Mouse (Mus musculus): ENCODE measurements at regions not wholly inside any gene's neighbourhood (a gene's known extent, or its start where the extent isn't known, plus 50 kb on each side); places are given as distances from the start of the nearest gene placed in this dataset.

DNA sequence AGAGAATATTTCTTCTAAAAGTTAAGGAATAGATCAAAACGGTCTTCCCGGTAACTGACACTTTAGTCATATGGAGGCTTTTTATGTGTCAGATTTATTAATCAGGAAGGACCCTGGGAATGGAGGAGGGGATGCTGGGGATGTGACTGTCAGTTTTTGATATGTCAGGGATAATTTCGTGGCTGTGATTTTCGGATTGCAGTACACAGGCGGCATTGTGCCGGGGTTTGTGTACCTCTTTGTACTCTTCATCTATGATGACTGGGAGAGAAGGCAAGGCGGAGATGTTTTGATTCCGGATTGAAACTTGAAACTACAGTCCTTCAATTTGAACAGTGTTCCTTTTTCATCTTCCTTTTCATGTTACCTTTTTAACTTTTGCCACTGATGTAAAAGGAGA, 344.2 kb downstream of the Mdfic start:
- DNase-seq (ENCODE audit: low read depth): no peak

DNA sequence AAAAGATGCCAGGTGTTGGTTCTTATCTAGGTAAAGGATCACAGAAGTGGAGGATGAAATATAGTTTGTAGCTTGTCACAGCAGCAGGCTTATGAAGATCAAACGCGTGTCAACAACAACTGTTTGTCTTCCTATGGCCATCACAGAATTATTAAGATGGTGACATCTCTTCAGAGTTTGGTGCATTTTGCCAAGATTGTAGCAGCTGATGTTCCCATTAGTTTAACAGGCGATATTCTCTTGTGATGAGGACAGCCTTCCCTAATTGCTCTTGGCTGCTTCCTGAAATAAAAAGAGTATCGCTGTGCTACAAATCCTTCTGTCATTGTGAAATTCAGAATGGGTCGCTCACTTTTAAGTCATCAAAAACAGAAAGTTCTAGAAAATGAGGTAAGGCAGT, 344.7 kb downstream of the Mdfic start:
- no peak for DNase-seq (ENCODE audit: low read depth)

DNA sequence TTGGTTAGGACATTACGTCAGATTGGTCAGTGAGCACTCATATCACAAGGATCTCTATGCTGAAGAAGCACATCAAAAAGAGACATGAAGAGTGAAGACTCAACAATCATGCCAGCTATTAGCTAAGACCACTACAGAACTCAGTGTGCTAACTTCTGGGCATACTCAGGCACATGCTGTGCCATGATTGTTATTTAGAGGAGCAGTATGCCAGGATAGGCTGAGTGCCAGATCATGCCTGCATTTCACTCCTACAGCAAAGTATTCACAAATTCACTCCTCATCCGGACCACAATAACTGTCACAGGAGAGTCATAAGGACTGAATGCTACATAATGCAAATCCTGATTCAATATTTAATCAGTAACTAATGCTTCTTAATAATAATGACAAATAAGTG, 355.8 kb downstream of the Mdfic start:
- DNase-seq (ENCODE audit: low read depth): no peak

DNA sequence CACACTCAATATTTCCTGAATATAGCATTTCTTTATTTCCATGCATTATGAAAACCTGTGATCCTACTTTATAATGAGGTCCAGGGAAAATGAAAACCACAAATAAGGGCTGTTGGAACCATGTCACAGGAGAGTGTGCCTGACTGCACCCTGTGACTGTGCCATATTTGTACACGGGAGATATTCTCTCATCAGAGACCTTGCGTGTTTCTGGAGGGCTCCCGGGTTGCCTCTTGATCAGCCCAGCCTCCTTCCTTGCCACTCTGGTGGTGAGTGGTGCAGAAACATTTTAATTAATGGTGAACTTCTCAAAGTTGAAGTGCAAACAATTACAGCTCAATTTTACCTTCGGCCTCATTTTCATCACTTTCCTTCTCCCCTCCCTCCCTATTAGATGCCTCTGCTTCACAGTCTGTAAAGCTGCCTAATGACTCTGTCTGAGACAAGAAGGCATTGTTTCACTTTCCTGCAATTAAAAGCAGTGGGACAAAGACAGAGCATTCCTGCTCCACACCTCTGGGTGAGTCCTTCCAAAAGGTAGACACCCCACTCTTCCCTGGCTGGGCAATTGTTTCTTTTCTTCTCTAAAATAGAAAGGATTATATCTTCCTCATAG, 356.8 kb downstream of the Mdfic start:
- DNase-seq (ENCODE audit: low read depth): no peak

DNA sequence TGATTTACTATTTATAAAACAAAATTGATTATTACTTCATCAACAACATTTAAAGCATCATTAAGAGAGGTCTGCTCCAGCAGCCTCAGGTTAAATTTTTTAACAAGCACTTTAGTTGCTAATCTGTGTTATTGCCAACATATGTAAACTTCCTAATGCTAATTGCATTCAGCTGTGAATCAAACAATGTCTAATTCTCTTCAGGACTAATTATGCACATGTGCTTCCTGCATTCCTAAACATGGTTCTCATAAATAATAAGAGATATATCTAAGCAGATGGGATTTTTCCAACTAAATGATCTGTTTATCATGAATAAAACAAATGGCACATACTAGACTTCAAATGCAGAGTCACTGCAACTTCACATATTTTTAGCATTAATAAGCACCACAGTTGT, 357.5 kb downstream of the Mdfic start:
- DNase-seq (ENCODE audit: low read depth): no peak

DNA sequence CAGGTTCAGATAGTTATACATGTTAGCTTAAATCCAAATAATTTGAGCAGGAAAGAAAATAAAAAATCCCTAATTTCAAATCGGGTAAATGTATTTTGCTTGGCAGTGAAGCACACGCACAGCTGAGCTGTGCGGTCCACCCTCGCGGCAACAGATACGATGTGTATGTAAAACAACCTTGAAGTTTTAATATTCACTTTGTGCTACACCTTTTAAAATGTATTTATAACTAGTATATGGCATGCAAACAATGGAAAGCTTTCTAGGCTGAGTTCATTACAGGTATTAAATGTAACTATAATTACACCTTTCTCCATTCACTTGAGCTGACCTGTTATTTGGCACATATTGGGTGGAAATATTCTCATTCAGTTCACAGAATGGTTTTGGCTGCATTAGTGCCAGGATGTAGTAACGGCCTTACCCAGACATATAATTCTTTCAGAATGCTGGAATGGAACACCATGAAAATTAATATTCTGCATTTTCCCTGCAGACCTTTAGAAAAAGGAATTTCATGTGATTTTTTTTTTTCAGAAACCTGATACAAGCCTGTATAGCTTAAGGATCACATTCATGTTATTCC, 366.6 kb downstream of the Mdfic start:
- no peak for DNase-seq (ENCODE audit: low read depth)

DNA sequence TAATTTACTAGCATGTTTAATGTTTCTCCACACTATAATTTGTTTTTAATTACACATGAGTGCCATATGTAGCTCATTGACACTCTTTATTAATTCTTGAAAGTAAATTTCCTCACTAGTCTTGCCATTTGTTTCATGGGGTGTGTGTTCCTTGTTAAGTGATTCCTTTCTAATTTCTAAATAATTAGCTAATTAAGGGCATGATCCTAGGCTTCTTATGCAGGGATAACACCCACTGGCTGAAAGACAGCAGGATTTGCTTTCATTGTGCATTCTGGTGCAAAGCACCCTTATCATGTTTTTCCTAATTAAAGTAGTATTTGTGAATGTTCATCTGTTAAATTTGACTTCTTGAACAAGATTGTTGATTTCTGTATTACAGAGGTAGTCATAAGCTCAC, 378.3 kb downstream of the Mdfic start:
- DNase-seq (ENCODE audit: low read depth): no peak

DNA sequence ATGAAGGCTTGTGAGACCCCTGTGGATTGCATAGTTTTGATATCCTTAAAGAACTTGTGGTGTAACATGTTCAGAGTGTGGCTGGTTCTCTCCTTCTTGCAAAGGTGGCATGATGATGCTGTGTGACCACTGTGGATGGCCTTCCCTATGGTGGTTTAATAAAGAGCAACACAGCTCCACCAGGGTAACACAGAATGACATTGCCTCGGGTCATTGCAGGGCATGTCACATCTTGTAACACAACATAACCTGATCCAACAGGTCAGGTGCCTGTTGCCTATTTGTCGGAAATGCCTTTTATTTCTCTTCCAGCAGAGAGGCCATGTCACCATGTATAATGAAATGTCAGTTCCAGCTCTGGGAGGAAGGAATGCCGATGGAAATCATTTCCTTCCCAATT, 420.5 kb downstream of the Mdfic start:
- no peak for DNase-seq (ENCODE audit: low read depth)

DNA sequence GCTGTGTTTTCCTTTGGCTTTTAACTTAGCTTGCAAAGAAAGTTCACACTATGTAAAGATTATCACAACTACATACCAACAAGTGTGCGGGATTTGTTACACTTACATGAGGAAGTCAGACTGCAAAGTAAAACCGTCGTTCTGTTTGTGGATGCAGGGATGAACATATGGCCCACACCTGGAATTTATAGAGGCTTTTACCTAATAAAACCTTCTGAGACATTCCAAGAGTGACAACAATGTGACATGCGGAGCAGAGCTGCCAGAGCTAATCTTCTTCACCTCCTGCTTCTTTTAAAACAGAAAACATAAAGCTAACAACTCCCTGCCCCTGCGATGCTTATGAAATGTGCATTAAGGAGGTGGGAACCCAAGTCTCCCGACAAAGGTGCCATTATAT, 424.1 kb downstream of the Mdfic start:
- DNase-seq (ENCODE audit: low read depth): no peak

DNA sequence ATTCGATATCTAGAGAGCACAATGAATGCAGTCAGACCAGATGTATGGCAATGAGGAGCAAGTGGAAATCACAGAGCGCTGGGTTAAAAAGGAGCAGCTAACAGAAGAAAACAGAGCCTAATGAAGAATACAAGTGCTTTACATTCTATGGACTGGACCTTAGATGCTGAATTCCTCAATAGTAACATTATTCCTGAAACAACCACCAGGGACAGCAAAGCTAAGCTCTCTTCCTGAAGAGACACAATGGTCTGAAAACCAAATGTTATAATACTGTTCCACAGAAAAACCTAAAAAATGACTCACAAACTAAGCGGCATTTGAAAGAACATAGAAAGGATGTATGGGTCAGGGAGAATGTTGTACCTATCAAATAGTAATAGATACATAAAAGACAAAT, 430.1 kb downstream of the Mdfic start:
- DNase-seq (ENCODE audit: low read depth): no peak

DNA sequence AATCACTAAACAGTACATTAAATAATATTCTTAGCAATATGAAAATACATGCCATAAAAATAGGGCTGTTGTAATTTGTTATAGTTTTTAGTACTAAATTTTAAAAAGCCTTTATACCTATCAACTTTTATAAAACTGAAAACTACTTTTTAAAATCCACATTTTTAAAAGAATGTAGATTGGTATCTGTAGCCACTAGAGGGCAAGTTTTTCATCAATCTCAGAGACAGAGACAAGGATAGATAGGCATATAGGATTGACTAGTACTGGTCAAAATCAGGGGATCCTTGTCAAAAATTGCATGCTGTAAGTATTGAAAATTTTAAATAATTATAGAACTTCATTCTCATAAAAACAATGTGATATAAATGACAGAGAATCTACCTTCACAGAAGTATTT, 431.0 kb downstream of the Mdfic start:
- no peak for DNase-seq (ENCODE audit: low read depth)

DNA sequence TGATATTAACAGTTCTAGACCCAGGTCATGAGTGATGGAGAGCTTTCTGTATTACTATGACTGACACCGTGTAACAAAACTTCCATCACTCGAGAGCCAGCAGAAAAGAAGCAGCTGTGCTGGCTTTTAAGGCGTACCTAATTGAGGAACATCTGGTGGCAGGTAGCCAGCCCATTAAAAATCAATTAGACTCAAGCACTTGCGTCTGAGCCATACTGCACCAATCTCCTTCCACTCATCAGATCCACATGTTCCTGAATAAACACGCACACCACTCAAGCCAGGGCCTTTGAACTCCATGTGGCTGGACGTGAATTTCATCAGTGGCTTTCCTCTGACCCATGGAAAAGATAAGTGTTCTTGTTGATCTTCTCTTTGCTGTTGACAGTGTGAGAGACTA, 432.2 kb downstream of the Mdfic start:
- DNase-seq (ENCODE audit: low read depth): no peak

DNA sequence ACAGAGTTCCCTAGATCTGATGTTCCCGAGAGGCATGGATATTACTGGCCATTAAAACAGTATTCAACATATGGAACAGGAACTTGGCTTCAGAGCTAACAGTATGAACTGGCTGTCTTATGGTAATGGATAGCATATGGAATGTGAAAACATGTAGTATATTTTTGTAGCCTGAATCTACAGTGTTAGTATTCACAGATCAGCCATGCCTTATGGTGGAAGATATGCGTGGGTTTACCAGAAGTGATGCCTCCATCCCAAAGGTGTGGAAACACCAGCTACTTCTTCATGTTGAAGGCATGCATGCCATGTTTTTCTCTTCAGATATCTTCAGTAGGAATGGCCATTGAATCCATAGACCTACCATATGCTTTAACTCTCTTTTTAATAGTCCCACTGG, 444.6 kb downstream of the Mdfic start:
- no peak for DNase-seq (ENCODE audit: low read depth)

DNA sequence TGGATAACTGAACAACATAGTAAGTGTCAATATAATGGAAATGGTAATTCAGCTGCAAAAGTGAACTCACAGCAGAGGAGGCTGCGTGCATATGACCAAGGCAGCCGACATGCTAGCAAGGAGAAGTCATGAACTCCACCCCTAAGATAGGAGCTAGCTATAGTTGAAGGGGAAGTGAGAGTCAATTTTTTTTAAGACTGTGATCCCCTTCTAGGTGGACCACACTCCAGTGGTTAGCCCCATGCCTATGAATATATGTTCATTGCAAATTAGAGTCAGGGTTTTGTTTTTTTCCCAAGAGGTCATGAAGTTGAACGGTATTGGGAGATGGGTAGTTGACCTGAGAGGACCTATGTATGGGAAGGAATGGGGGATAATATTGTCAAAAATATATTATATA, 451.4 kb downstream of the Mdfic start:
- no peak for DNase-seq (ENCODE audit: low read depth)

DNA sequence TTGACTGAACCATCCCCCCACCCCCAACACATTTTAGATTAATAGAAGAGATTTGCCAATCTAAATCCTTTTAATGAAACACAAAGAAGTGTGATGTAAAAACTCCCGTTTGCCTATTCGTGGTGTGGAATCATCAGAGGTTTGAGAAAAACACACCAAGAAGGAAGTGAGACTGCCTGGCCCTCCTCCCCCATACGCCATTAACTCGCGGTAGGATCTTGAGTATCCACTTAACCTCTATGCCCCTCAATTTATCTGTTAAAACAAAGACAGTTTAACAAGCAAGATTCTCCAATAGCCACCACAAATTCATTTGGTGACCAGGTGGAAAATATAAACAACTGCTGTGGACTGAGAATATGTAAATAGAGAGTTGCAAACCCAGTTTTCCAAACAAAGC, 456.9 kb downstream of the Mdfic start:
- no peak for DNase-seq (ENCODE audit: low read depth)

DNA sequence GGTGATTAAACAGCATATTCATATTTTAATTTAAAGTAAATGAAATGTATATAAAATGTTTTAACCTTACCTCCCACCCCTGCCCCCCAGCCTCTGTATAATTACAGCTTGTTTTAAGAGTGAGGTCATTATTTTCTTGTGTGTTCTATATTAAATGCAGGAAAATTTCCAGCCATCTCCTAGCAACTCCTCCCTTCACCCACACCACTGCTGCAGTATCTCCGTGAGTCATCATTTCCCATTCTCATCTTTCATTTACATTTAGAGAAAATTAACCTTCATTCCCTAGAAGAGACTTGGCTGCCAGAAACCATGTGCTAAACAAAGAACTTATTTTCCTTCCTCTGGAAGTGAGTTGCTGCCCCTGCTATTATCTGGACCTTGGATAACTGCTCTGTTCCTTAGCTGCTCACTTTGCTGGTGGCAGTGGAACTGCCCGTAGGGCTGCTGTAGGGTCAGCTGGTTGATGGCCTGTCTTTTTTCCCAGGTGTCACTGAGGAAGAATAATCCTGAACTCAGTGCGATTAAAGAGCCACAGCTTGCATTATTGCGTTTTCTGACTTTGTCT, 467.6 kb downstream of the Mdfic start:
- DNase-seq (ENCODE audit: low read depth): peak; percentile 6

DNA sequence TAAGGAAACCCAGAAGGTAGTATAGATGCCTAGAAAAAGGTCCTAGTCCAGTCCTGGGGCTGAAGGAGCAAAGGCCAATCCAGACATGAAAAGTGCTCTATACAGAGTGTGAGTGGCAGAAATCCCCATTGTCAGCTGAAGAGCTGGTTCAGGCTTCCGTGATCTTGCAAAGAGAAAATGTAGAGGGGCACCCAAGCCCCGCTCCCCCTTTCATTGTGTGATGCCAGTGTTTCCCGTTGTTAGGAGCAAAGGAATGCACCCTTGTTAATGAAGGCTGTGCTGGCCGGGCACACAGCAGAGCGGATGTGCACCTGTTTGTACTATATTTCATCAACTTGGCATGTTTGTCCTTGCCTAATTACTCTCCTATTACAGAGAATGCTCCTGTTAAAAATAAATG, 492.5 kb downstream of the Mdfic start:
- DNase-seq (ENCODE audit: low read depth): no peak

DNA sequence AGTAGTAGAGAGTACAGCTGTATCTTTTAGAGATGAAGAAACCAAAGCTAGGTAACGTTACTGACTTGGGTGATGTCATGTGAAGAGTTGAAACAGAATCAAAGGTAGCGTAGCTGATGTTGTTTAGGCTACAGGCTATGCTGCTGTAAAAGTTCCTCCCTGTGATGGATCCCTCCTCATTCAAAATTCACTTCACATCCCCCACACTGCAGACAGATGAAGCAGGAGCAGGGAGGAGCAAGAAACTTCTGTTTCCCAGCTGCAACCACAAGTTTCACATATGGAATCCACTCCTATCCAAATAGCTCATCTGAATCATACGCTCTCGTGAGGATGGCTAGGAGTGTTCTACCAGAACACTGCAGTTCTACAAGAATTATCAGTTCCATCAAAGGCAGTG, 493.2 kb downstream of the Mdfic start:
- no peak for DNase-seq (ENCODE audit: low read depth)

DNA sequence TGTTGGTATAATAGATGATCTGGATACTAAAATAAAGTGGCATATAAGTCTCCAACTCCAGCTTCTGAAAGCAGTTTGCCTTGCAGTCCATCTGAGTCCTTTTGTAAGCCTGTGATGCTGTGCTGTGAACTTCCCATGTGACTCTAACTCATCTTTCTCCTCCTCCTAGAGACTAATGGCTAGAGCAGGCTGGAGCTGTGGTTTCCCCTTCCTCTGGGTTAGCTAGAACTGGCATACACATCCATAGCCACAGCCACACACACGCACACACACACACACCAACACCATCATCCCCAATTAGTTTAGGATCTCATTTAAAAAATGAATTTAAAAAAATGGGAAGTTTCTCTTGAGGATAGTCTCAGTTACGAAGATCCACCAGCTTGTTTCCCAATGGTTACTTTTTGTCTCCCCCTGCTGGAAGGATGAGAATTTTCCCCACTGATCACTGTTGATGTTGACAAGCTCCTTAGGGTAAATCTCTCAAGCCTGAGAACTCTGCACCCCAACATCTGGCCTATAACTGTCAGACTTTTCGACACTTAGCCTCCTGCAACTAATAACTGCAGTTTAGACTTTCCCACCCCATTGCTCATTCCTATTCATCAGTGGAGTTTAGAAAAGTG, 500.7 kb downstream of the Mdfic start:
- DNase-seq (ENCODE audit: low read depth): peak; percentile 68
